Mouse (Mus musculus): ENCODE results near the gene Crtac1. TPM values are rescaled to one million over a fixed set of nuclear protein-coding genes. Genes with fewer than 3 reads are reported as not detected.

Crtac1 gene
- polyA plus RNA-seq, 1 experiment from 2014 or later: 0.55 TPM

DNA sequence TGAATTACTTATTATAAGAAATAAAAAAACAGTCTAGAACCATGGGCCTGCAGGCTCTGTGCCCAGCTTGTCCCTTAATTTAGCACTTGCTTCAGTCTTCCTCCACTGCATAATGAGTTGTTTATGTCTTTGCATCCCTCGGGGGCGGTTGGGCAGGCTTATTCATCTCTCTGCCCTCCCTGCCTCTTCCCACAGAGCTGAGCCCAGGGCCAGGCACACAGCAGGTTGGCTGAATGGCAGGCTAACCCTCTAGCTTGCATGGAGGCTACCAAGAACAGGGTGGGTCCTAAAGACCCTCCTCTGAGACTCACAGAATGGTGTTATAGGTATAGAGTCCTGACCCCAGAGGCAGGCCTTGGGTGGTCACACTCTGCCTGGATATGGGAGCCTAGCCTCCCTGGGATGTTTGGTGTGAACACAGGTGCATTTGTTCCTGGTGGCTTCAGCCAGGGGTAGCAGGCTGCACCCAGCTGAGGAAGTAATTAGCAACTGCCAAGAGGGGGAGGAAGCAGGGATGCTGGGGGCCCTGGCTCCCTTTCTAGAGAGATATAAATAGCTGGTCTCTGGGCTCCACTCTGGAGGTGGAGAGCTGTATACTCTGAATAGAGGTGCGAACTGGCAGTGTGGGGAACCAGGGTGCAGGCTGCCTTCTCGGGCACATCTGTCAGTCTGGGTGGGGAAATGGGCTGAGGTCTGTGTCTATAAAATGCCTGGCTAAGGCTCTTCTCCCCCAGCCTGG is 193.8 kb downstream of the Crtac1 start:
- H3K9ac ChIP-seq: no peak overlapping the region
- 0 out of 2 replicates have a peak, but pooled peaks have one; percentile 33 for ATAC-seq (ENCODE audit: insufficient number of reproducible peaks, low FRiP score)
- no peaks in the 10 kb centered on the region for H3K36me3 ChIP-seq
- peak overlapping the region; percentile 93 for H3K27ac ChIP-seq (ENCODE audit: poor library complexity, severe bottlenecking)
- no peaks in the 10 kb centered on the region for H3K9me3 ChIP-seq (replicated peaks)
- H3K27me3 ChIP-seq (replicated peaks): peaks cover 3% of the 10 kb centered on the region; the same call in 1 of the 2 replicates
- peak overlapping the region; percentile 57 for H3K4me2 ChIP-seq
- no peak overlapping the region for H3K4me3 ChIP-seq
- peaks cover 28% of the 10 kb centered on the region for H3K4me1 ChIP-seq (replicated peaks)
- WGBS: 12% methylated on average over 4 of the region's 4 CpGs

Small RNAs within 50 kb of the gene (microRNA-seq; reads per million reads assigned to microRNA genes)
- gene Gm26339 (not detected), gene Mir3085 (not detected)

Other genes with a start within 250 kb of the Crtac1 start
- gene Sfrp5, start 229.5 kb downstream of the Crtac1 start, polyA plus RNA-seq (2016; fragmentation: Nextera tagmentation; extraction: Ambion mirVana): 5.4 and 5.9 TPM in 2 replicates
- gene Golga7b, start 184.2 kb downstream of the Crtac1 start, polyA plus RNA-seq (2016; fragmentation: Nextera tagmentation; extraction: Ambion mirVana): 0.21 and 0.27 TPM in 2 replicates
- 16.0 and 18.0 TPM in 2 replicates for gene R3hcc1l, start 87.0 kb upstream of the Crtac1 start, polyA plus RNA-seq (2016; fragmentation: Nextera tagmentation; extraction: Ambion mirVana)
- gene Loxl4, start 181.0 kb upstream of the Crtac1 start, polyA plus RNA-seq (2016; fragmentation: Nextera tagmentation; extraction: Ambion mirVana): 0.18 and 0.27 TPM in 2 replicates

Data from heart, embryonic 12.5 days (tissue).